Mouse (Mus musculus) gastrocnemius, postnatal 4 days (tissue): Measurements from ENCODE around the gene Chrna4. TPM values are rescaled to one million over a fixed set of nuclear protein-coding genes. Genes with fewer than 3 reads are reported as not detected.

Experiments
- DNase-seq, 2 experiments: peaks; one replicate each; pipeline ENCODE4 v3.0.0; 2021 to 2022; ENCODE audit warnings: low spot score in 2 of 2, mixed read lengths in 2 of 2
- long read RNA-seq, 2 experiments: library from polyadenylated mRNA; stranded (forward); transcript quantifications; one replicate each; pipeline ENCODE4 v2.0.0; 2021
- total RNA-seq, 2 experiments: library from RNA; stranded (reverse); gene quantifications; 2 replicates each; pipeline ENCODE4 v1.2.3; 2021

Gene Chrna4
- total RNA-seq: 1 to 10 TPM; 2.9 to 3.8 TPM
- long read RNA-seq, experiment 1, full-length matches to known transcripts: 2 of 3 reads
- long read RNA-seq, experiment 1, partial matches to known transcripts: 0 of 3 reads
- long read RNA-seq, experiment 1, other reads (novel, unspliced or antisense): 1 of 3 reads
- long read RNA-seq, experiment 2, full-length matches to known transcripts: 2 of 4 reads
- long read RNA-seq, experiment 2, partial matches to known transcripts: 1 of 4 reads
- long read RNA-seq, experiment 2, other reads (novel, unspliced or antisense): 1 of 4 reads

DNA sequence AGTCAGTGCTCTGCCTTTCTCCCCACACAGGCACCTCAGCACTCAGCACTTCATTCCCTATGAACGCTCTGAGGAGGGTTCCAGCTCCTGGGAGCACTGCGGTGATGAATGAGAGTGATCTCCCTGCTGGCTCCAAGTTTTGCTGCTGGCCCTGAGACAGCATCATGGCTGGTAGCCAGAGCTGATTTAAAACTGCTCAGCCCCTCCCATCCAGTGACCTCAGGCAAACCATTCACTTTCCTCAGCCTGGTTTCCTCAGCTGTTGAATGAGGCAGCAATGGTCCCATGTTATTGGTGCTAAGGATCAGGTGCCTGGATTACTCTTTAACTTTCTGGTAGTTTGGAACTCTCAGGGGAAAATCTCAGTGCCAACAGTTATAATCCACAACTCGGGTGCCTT lies at the start of gene Chrna4:
Chrna4 (minus strand) TSS at position 110 of the 400 bp plus-strand sequence.
- peak in 1 of 2 experiments; percentile 32 for DNase-seq

DNA sequence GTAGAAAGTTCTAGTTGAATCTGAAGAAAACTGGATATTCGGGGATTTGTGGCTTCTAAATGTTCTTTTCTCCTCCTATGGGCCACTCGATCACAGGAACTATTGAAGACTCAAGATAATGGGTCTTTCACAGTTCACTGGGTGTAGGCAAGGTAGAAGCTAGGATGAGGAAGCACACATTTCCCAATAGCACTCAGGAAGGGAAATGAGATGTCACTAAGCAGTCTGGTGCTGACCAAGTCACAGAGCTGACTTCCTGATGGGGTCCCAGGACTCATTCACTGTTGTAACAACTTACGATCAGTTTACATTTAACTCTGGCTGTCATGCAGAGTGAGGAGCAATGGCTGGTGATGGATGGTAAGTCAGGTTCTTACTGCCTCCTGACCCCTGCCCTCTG lies 46.8 kb upstream of the Chrna4 start:
- no peak for DNase-seq

DNA sequence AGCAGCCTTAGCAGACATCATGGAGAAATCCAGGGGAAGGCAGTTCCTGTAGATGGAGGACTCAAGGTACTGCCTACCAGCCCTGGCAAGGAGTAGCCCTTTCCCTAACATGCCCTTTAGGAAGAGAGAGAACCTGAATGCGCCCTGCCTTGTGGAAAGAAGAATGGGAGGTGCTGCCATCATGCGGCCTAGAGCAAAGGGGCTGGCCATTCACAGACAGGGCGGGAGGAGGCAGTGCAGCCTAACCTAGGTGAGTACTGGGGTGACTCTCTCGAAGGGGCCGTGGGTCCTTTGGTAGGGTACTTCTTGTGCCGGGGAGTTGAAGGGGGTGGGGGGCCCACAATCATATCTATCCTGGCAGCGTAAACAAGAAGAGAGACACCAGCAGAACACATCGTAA lies 41.7 kb upstream of the Chrna4 start:
- no peak for DNase-seq

DNA sequence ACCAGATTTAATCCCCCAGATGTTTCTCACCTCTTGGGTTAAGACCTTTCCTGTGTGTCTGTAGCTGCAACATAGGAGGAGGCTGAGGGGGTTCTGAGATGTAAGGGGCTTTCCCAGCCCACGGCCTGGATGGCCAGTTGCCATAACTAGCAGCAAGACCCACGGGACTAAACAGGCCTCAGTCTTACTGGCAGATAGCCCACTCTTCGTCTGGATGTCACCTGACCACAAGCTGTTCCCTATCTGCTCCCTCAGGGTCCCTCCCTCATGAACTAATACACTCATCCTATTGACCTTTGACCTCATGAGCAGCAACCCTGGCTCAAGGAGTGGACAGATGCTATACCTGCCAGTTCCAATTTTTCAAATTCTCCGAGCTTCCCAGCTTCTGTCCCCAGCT lies 40.6 kb upstream of the Chrna4 start:
- DNase-seq: no peak

DNA sequence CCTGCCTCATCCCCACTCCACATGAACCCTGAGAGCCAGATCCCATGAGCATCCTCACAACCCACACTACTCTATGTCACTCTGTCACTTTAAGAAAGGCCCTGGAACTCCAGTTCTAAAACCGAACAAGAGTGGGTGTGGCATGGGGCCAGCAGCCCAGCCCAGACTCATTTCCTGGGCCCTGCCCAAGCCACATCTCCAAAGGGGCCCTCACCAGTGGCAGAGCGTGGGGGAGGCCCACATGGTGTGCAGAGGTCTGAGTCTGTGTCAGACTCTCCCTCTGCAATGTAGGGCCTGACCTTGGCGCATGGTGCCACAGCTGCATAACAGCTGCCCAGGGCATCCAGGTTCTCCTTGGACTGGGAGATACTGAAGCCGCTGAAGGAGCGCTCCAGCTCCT lies 37.5 kb upstream of the Chrna4 start:
- DNase-seq: peak; percentile 34 to 42

DNA sequence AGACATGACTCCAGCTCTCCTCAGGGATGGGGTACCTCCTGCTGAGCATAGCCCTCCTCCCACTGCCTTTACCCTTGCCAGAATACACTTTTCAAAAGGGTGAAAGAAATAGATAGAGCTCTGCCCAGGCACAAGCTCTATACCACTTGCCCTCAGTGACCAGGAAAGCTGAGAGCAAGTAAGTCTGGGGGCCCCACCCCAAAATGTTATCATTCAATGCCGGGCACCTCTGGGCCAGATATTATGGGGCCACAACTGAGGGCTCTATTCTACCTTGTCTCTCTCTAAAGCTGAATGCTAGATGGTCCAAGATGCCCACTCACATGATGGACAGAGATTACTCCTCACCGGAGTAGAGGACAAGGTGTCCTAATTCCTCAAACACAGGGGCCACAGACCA lies 36.2 kb upstream of the Chrna4 start:
- no peak for DNase-seq

DNA sequence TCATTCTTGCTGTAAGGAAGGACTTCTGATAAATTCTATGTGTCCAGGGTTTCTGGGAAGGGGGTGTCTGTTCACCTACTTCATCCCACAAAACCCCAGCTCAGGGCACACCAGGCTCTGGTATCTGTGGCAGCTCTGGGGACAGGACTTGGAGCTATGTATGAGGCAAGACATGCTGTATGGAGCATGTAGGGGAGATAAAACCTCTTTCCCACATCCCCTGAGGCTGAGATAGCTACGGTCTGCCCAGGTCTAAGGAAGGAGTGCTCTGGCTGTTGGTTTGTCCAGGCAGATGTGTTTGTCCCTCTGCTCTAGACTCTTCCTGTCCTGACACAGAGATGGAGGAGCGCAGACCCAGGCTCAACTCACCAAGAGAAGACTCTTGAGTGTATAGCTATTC lies 35.6 kb upstream of the Chrna4 start:
- DNase-seq: no peak

DNA sequence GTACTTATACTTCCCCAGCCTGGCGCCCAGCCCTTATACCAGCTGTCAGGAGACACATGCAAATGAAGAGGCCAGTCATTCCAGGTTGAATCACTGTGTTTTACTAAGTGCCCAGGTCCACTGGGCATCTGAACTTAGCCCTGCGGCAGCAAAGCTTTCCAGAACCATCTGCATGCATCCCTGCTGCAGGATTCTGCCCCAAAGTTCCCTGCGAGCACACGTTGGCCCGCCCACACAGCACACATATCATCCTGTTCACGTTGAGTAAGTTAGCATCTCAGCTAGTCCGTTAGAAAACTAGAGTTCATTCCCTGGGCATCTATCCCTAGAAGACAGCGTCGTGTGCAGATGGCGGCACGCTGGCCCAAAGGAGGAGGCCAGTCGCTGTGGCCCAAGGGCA lies 32.2 kb upstream of the Chrna4 start:
- DNase-seq: no peak

DNA sequence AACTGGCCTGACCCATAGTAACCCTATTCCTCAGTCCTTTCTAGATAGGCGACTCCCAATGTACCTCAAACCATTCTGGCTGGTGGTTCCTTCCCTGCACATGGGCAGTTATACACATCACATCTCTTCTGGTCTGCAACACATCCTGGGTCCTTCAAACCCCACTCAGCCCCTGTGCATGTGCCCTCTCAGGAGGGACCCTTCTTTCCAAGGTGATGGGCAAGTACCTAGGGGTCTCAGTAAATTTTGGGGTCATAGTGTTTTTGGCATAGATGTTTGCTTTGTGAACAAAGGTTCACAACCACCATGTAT lies 29.0 kb upstream of the Chrna4 start:
- DNase-seq: no peak

DNA sequence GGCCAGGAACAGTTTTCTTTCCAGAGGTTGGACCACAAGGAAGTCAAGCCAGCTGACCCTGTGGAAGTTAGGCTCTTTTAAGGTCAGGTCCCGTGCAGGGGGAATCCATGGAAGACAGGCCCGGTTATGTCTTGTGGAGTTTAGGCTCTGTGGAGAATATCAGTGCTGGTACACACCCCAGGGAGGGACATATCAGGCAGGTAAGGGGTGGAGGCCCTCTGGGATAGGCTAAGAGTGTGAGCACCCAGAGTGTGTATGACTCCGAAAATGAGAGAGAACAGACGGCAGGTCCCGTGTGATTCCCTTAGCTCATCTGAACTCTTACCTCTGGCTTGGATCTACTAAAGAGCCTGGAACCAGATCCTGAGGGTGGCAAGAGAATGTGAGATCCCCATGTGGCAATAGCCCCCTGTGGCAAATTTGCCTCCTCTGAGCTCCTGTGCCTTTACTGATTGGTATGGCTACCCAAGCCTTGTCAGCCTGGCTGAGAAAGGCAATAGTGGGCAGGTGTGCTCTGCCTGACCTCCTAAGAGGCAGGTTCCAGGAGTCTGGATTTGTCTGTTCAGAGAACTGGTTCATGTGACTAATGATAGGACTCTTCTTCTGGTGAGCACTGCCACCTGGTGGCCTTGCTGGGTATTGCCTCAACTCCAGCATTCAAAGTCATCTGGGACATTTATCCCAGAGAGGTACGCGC lies 28.5 kb upstream of the Chrna4 start:
- DNase-seq: peak; percentile 54 to 64

DNA sequence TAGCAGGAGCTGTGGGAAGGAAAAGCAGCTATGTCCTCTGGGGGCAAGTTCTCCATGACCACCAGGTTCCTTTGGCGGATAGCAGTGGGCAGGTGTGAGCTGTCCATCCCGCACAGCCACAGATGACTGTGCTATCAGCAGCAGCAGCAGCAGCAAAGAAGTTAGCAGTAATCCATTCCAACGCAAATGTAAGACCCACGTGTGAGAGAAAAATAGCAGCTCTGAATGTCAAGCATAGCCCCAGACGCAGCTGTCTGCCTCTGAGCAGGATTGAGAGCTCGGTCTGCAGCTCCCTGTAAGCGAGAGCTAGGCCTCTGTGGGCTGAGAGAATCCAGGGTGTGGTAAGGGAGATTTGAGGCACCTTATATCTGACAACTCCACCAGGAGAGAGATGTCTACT lies 26.8 kb upstream of the Chrna4 start:
- DNase-seq: no peak

DNA sequence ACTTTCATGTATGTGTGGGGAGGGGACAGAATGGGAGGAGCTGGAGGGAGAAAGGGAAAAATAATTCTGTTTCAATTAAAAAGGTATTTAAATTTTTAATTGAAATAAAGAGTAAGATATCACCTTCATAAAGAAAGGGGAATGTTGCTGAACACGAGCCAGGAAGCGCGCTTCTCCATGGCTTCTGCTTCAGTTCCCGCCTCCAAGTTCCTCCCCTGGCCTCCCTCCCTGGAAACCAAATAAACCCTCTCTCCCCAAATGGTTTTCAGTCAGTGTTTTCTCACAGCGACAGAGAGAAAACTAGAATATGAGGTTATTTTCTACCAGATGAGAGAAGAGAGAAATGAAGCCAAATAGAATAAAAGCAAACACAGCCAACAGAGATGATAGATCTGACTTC lies 25.2 kb upstream of the Chrna4 start:
- no peak for DNase-seq

DNA sequence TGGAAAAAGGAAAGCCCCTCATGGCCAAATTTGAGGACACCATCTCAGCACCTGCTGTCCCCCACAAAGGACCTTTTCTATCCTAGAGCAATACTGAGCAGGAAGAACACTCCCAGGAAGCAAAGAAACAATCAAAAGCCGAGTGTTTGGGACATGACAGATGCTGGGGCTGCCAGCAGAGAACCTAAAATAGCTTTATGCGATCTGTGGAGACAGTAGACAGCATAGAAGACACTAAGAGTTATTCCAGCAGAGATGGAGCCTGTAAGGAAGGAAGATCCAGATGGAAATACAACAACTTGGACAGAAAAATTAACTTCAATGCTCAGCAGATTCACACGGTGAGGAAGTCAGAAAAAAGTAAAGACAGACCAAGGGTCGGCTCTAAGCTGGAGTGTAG lies 22.5 kb upstream of the Chrna4 start:
- no peak for DNase-seq

DNA sequence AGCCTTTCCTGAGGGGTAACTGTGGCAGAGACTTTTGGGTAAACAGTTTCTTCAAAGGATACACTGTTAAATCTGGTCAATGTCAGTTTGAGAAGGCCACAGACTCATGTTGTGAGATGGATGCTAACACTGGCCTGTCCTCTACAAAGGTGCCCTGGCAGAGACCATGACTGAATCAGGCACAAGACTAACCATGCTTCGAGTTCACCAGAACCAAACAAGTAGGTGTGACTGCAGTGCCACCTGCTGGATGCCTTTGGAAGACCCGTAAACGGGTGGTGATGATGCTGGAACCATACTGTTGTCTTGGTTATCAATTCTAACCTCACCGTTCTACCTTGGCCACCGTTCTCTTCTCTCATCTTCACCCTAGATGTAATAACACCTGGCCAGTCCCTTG lies 16.8 kb upstream of the Chrna4 start:
- DNase-seq: peak; percentile 52 to 77

DNA sequence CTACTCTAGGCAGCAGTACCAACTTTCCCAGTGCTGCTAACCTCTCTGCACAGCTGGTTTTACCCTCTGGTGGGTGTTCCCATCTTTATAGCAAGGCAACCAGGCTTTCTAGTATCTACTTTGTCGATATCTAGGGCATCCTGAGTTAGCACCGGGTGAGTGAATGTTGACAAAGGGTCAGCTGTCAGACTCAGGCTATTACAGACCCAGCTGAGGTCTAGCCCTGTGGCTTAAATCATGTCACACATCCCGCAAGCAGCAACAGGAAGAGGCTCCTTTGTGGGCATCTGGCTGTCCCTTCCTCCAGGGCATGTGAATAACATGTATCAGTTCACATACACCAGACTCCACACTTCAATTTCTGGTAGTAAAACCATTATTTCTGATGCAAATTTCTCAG lies 14.8 kb upstream of the Chrna4 start:
- no peak for DNase-seq

DNA sequence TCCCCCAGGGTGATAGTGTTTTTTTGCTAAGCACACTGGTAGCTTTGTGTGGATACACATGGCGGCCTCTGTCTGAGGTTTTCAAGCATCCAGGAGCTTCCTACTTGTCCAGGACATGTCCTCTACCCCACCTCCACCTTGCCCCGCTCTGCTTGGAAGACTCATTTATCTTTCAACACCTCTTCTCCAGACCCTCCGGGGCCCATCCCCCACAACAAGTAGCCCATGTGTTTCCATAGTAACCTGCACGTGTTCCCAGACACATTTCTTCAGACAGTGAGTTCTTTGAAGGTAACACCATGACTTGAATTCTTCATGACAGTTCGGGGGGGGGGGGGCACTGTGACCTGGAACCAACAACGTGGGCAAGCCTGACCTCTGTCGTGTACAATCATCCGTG lies 14.0 kb upstream of the Chrna4 start:
- DNase-seq: no peak

DNA sequence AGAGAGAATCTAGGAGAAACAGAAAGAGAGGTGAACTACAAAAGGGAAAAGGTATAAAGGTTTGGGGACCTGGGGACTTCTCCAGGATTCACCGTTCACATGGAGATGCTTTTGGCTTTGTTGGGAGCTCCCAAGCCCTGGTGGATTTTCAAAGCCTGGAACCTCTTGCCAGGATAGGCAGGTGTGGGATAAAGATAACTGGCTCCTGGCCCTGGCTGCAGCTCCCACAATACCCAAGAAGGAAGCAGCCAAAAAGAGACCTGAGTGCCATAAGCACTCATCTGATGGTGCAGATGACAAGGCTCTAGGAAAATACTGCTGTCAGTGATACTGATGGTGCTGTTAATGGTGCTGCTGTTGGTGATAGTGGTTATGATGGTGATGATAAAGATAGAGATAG lies 8.8 kb upstream of the Chrna4 start:
- DNase-seq: no peak

DNA sequence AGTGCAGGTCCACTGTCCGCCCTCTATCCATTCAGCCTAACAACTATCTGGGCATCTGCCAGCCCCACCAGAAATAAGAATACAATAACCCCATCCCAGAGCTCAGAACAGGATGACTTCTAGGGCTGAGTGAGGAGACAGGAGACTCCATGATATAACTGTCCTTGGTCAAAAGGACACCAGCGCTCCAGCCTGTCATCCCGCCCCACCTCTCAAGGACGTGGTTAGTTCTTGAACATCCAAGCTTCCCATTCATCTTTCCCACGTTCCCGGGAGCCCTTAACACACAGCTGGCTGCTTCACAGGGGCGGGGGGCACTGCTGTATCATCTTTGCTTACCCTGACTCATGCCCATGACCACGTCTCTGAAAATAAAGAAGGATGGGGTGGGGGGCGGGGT lies 5.6 kb upstream of the Chrna4 start:
- no peak for DNase-seq

DNA sequence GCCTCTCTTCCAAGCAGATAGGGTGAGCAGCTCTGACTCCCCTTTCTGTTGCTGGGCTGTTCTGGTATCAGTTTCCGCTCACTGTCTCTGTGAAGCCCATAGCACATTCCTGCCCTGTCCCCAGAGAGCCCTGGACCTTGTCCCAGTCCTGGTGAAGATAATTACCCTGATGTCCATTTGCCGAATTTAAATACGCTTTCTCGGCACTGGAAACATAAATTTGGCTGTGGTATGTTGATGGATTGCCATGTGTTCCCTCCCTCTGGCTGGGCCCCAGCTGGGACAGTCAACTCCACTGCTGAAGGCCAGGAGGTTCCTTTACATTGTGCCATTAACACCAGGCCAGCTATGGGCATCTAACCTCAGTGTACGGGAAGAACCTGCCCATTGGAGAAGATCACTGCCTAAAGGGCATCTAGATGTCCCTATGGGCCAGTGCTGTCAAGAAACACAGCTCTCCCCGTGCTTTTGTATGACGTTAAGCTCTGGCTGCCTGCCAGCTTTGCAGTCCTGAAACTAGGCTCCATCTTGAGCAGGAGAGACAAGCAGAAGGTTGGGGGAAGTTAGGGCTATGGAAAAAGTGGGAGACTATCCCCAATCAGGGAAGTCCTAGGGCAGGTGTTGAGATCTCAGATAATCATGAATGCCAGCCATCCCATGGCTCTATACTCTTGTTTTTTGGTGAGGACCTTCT lies 5.1 kb upstream of the Chrna4 start:
- DNase-seq: no peak

DNA sequence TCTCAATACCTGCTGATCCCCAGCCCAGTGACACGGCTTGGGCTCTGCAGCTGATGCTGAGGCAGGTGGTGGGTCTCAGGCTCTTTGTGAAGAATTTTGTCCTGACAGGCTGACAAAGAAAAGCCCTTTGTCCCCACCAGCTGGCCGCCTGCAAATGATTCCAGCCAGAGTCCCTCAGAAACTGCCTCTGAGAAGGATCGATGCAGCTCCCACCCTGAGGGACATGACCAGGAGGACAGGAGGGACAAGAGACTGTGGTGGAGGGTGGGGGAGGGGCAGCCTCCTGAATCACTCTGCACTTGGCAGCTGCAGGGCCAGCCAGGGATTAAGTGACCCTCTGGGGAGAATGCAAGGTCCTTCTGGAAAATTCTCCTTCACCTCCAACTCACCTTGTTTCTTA lies 655 bp upstream of the Chrna4 start:
- DNase-seq: no peak

DNA sequence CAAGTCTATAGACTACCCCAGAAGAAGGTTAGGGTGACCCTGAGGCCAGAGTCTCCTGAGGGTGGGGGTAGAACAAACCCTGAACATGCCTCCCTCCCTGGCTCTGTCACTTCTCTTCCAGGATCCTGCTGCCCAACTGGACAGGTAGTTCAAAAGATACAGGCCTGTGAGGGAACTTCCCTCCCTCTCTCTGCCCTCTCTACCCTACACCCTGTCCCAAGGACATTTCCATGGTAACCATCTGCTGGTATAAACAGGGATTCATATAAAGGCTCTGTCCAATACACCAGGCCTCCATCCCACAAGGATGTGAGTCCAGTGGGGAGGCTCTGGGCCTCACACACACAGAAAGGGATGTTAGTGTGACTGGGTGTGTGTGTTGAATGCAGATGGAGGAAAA lies 970 bp downstream of the Chrna4 start:
- DNase-seq: no peak

DNA sequence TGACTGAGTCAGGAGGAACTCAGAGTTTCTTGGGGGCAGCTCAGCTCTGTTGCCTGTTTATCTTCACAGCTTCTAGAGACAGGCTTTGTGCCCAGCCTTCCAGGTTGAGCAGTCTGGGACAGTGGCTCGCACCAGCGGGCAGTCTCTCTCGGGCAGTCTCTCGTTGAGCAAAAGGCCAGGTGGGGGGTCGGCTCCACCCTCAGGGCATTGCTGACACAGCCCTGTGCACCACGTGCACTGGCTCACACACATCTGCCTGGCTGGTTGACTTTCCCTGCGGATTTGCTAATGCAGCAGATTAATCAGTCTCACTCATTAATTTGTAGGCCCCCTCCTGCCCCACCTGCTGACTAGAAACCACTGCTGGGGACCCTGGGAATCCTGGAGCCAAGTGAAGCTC lies 1.4 kb downstream of the Chrna4 start:
- DNase-seq: no peak

DNA sequence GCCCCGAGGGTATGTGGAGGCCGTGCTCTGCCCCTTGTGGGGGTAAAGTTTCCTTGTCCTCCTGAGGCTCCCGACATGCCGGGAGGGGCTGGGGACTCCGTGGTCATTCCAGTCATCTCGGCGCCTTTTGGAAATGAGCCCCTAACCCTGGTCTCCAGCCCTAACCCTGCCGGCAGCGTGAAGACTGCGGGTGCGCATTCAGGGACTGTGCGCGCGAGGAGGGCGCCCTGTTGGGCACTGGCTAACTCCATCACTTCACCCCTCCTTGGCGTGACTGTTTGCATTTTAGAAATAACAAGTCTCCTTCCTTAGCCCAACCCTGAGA lies 4.0 kb downstream of the Chrna4 start:
- DNase-seq: no peak
